Mouse (Mus musculus) frontal cortex, postnatal 36 days (tissue): ENCODE data around the gene Pdcd7.

Experiments
- DNase-seq, 2 experiments: peaks; one replicate each; pipeline ENCODE4 v3.0.0; 2022; ENCODE audit warnings: low spot score in 2 of 2

Pdcd7 gene

DNA sequence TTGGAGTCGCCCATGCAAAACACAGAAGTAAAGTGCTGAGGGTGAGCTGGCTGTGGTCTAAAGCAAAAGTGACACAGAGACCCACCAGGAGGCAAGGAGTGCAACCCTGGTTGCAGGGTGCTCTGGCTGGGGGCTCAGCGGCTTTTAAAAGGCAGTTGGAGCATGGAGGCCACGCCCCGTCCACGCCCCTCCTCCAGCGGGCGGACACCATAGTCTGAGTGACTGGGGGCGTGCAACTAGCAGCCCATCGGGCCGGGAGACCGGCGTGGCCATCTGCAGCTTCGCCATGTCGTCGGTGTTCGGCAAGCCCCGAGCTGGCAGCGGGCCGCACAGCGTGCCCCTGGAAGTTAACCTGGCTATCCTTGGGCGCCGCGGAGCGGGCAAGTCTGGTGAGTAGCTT, 52.4 kb downstream of the Pdcd7 start, which contains the start of gene Rasl12:
Gene Rasl12, plus strand, starts transcription at position 228 of the 400 bp plus-strand sequence.
- DNase-seq = peak; percentile 39 to 45

- DNase-seq = no peak
Observed at GRCm38 (mm10) chr9:65399934-65400333, 54.0 kb downstream of the Pdcd7 start.

DNA sequence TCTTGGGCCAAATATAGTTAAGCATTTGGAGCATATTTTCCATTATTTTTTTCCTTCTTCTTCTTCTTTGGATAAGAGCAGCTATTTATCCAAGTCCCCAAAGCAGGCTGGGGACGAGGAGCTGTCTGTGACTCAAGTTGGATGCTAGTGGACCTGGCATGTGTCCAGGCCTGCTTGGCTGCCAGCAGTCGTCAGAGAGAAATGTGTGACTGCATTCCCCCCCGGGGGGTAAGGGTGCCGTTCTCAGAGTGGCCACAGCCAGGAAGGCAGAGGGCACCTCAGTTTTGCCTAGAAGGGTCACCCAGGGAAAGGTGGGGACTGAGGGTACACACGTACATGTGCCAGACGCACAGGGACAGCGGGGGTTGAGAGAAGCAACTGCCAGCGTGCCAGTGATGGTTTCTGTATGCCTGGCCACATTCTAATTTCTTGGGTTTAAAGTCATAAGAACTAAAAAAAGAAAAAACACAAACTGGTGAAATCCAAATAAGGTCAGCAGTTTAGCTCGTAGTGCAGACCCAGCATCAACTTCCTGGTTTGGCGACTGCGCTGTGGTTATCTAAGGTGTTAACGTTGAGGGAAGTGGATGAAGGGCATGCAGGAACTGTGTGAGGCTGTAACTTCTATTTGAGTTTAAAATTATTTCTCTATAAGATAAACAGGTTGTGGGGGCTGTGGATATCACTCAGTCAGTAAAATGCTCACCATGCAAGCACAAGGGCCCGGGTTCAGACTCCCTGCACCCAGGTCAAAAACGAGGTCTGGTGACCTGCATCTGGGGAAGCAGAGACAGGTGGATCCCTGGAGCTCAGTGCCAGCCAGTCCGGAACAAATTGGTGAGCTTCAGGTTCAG, 58.7 kb downstream of the Pdcd7 start:
- peak; percentile 72 to 75 for DNase-seq

GRCm38 (mm10) chr9:65405184-65405449, 59.2 kb downstream of the Pdcd7 start:
- DNase-seq = no peak

GRCm38 (mm10) chr9:65407327-65407726, 61.4 kb downstream of the Pdcd7 start:
- DNase-seq = no peak

DNA sequence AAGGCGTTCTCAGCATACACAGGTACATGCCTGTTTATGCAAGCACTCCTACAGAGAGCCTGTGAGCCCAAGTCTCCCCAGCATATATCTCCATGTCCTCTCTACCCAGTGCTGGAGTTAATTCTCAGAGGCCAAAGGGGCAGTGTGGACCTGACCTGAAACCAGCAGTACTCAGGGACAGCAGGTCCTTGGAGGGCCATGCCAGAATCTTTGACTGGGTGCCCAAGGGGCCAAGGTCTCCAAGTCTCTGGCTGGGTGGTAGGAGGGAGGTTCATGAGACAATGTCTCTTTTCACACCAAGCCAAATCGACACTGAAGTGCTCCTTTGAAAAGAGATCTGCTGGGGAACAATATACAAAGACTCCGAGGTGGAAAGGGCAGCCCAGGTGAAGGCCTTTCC, 62.0 kb downstream of the Pdcd7 start:
- no peak for DNase-seq

DNA sequence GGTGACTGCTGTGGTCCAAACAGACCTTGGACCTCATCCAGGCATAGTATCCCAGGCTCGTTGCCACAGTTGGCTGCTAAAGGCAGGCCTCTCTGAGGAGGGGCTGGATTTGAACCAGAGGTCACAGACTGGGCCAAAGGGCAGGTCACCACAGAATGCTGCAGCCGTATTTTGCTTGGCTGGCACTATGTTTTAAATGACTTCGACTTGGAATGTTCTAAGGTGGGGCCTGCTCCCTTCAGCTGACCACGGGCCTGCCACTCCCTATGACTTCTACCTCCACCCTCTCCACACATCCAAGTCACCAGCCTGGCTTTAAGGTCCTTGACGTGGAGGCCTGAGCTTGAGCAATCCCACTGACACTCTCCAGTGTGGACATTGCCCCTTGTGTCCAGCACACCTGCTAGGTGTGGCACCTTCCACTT, 63.0 kb downstream of the Pdcd7 start:
- DNase-seq = no peak
